Mouse (Mus musculus): Measurements from ENCODE around the gene Rasgrp4. TPM values are rescaled to one million over a fixed set of nuclear protein-coding genes. Genes with fewer than 3 reads are reported as not detected.

Rasgrp4 gene
- polyA plus RNA-seq, 1 experiment from 2014 or later = 0.79 TPM

- no peak for ATAC-seq (ENCODE audit: low FRiP score)
- 69% methylated on average over 10 of the region's 10 CpGs for WGBS
- no peaks in the 10 kb centered on the region for H3K9me3 ChIP-seq (replicated peaks)
Measured at GRCm38 (mm10) chr7:29151486-29151885, 16.8 kb downstream of the Rasgrp4 start.

GRCm38 (mm10) chr7:29154018-29154720 lies 19.5 kb downstream of the Rasgrp4 start:
- Histone ChIP-seq H3K4me2 (no peak overlapping the region), H3K27ac (replicated peaks) (no peak overlapping the region), H3K9ac (replicated peaks) (no peak overlapping the region), H3K36me3 (0 out of 2 replicates have a peak, but pooled peaks cover 5% of the 10 kb centered on the region), H3K27me3 (replicated peaks) (peaks cover under 1% of the 10 kb centered on the region; the same call in 1 of the 2 replicates), H3K4me3 (replicated peaks) (no peak overlapping the region), H3K9me3 (replicated peaks) (no peaks in the 10 kb centered on the region), H3K4me1 (peaks cover 15% of the 10 kb centered on the region)
- ATAC-seq (ENCODE audit: low FRiP score) = no peak
- 98% methylated on average over 14 of the region's 14 CpGs for WGBS

More at GRCm38 (mm10) chr7:29151486-29151885, 16.8 kb downstream of the Rasgrp4 start:
- Histone ChIP-seq H3K9ac (replicated peaks) (no peak overlapping the region), H3K27ac (replicated peaks) (no peak overlapping the region), H3K4me2 (no peak overlapping the region), H3K4me3 (replicated peaks) (no peak overlapping the region), H3K36me3 (0 out of 2 replicates have a peak, but pooled peaks cover 5% of the 10 kb centered on the region), H3K4me1 (peaks cover 13% of the 10 kb centered on the region), H3K27me3 (replicated peaks) (no peaks in the 10 kb centered on the region)

- H3K27me3 ChIP-seq (replicated peaks) = peaks cover 8% of the 10 kb centered on the region; the same call in 1 of the 2 replicates
- H3K4me3 ChIP-seq (replicated peaks) = peak overlapping the region; percentile 94
- ATAC-seq (ENCODE audit: low FRiP score) = peak; percentile 94
- peak overlapping the region; percentile 86 for H3K27ac ChIP-seq (replicated peaks)
- peak overlapping the region; percentile 74 for H3K9ac ChIP-seq (replicated peaks)
- WGBS = 7% methylated on average over 33 of the region's 37 CpGs
- no peaks in the 10 kb centered on the region for H3K9me3 ChIP-seq (replicated peaks)
- peak overlapping the region; percentile 78 for H3K4me2 ChIP-seq
- 0 out of 2 replicates have a peak, but pooled peaks cover 5% of the 10 kb centered on the region for H3K36me3 ChIP-seq
- peaks cover 15% of the 10 kb centered on the region for H3K4me1 ChIP-seq
Measured at GRCm38 (mm10) chr7:29155196-29155837, 20.7 kb downstream of the Rasgrp4 start.

DNA sequence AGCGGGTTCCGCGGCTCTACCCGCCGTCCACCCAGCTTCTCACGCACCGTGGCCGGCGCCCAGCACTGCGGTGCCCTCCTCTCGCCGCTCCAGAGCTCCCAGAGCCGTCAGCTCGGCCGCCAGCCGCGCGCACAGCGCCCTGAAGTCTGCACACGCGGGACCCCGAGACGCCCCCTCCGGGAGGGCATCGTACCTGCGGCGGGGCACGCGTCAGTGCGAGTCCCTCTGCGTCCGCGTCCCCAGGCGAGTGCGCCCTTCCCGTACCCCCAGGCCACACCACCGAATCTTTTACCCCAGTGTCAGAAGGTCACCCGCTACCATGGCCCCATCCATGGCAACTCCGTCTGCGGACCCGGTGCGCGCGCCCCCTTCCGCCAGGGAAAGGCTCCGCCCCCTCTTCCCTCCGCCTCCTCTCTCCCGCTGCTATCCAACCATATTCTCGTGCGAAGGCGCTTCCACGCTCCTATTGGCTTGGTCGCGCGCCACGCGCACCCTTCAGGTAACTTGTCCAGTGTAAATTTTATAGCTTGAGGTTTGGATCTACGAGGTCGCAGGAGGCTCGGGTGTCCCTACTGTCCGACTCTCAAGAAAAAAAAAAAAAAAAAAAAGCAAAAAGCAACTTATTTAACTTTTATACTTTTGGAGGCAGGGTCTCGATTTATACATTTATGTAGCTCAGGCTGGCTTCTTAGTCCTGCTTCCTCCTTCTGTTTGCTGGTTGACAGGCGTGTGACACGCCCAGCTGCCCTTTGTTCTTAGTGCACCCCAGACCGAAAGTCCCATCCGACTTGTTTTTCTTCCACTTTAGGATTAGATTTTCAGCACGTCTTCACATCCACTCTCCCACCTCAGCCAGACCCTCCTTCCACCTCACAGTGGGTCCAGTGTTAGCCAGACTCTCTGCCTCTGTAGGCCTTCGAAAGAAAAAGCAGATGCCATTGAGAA lies 21.5 kb downstream of the Rasgrp4 start, which contains the start of gene Fam98c:
Gene Fam98c, minus strand, starts transcription at position 397 of the 945 bp plus-strand sequence.
- 3% methylated on average over 68 of the region's 68 CpGs for WGBS
- peak within 1 kb of the TSS; percentile 86 for H3K27ac ChIP-seq (replicated peaks)

DNA sequence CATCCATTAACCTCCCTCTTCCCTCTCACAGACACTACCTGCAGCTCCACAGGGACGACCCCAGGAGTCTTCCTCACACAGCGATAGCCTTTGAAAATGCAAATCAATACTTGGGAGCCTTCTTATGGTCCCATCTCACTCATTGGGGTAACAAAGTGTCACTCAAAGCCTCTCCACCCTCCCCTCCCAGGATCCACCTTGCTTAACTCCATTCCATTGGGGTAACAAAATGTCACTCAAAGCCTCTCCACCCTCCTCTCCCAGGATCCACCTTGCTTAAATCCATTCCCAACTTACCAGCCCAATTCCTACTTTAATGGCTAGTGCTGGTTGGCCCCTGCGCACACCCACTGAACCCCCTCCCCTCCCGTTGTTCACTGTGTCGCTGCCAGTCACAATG lies 23.6 kb downstream of the Rasgrp4 start:
- 5% methylated on average over 5 of the region's 5 CpGs for WGBS
- no peak for ATAC-seq (ENCODE audit: low FRiP score)
- Histone ChIP-seq H3K27ac (replicated peaks) (no peak overlapping the region), H3K36me3 (peaks cover 25% of the 10 kb centered on the region), H3K27me3 (replicated peaks) (peaks cover 8% of the 10 kb centered on the region; the same call in 1 of the 2 replicates), H3K9me3 (replicated peaks) (no peaks in the 10 kb centered on the region), H3K9ac (replicated peaks) (no peak overlapping the region), H3K4me1 (peaks cover 17% of the 10 kb centered on the region), H3K4me3 (replicated peaks) (no peak overlapping the region), H3K4me2 (no peak overlapping the region)

More for the DNA sequence above, 21.5 kb downstream of the Rasgrp4 start, which contains the start of gene Fam98c:
- H3K9ac ChIP-seq (replicated peaks) = peak within 1 kb of the TSS; percentile 74
- peak within 1 kb of the TSS; percentile 94 for H3K4me3 ChIP-seq (replicated peaks)
- H3K4me1 ChIP-seq = peaks cover 15% of the 10 kb centered on the region
- peaks cover 8% of the 10 kb centered on the region; the same call in 1 of the 2 replicates for H3K27me3 ChIP-seq (replicated peaks)
- no peaks in the 10 kb centered on the region for H3K9me3 ChIP-seq (replicated peaks)
- peaks cover 9% of the 10 kb centered on the region for H3K36me3 ChIP-seq
- H3K4me2 ChIP-seq = peak within 1 kb of the TSS; percentile 78
- ATAC-seq (ENCODE audit: low FRiP score) = peak; percentile 90

- H3K27me3 ChIP-seq (replicated peaks) = peaks cover 8% of the 10 kb centered on the region; the same call in 1 of the 2 replicates
- 84% methylated on average over 5 of the region's 5 CpGs for WGBS
Measured at GRCm38 (mm10) chr7:29162294-29162693, 27.6 kb downstream of the Rasgrp4 start.

GRCm38 (mm10) chr7:29162750-29163525 lies 28.3 kb downstream of the Rasgrp4 start:
- Histone ChIP-seq H3K4me2 (no peak overlapping the region), H3K27me3 (replicated peaks) (peaks cover 8% of the 10 kb centered on the region; the same call in 1 of the 2 replicates), H3K36me3 (peaks cover 29% of the 10 kb centered on the region), H3K4me1 (peaks cover 11% of the 10 kb centered on the region), H3K9ac (replicated peaks) (no peak overlapping the region), H3K4me3 (replicated peaks) (no peak overlapping the region), H3K27ac (replicated peaks) (no peak overlapping the region), H3K9me3 (replicated peaks) (no peaks in the 10 kb centered on the region)
- no peak for ATAC-seq (ENCODE audit: low FRiP score)
- 26% methylated on average over 9 of the region's 9 CpGs for WGBS

More at GRCm38 (mm10) chr7:29162294-29162693, 27.6 kb downstream of the Rasgrp4 start:
- Histone ChIP-seq H3K9me3 (replicated peaks) (no peaks in the 10 kb centered on the region), H3K36me3 (peaks cover 29% of the 10 kb centered on the region), H3K4me2 (no peak overlapping the region), H3K4me3 (replicated peaks) (no peak overlapping the region), H3K4me1 (peaks cover 4% of the 10 kb centered on the region; the same call in 1 of the 2 replicates), H3K9ac (replicated peaks) (no peak overlapping the region), H3K27ac (replicated peaks) (no peak overlapping the region)
- ATAC-seq (ENCODE audit: low FRiP score) = no peak

DNA sequence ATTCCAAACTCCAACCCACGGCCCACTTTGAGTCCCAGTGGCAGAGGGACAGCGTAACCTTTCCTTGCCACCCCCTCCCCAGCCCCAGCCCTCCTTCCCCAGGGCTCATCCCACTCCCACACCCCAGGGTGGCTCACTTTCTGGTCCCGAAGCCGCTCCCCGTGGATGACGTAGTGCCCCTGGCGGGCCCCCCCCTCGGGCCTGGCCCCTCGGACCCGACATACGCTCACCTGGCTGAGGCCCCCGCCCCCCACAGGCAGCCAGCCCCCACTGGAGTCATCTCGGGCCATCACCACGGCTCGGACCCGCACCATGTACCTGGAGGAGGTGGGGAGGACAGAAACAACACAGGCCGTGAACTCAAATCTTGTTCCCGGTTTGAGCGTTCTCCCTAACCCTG lies 33.0 kb downstream of the Rasgrp4 start:
- Histone ChIP-seq H3K27ac (replicated peaks) (0 out of 2 replicates have a peak overlapping the region, but pooled peaks have one; percentile 18), H3K4me3 (replicated peaks) (peak overlapping the region; percentile 78), H3K36me3 (peaks cover 11% of the 10 kb centered on the region), H3K4me2 (peak overlapping the region; percentile 78), H3K9ac (replicated peaks) (peak overlapping the region; percentile 72), H3K4me1 (peaks cover 45% of the 10 kb centered on the region), H3K27me3 (replicated peaks) (peaks cover 17% of the 10 kb centered on the region), H3K9me3 (replicated peaks) (no peaks in the 10 kb centered on the region)
- ATAC-seq (ENCODE audit: low FRiP score) = no peak
- WGBS = 15% methylated on average over 17 of the region's 19 CpGs

DNA sequence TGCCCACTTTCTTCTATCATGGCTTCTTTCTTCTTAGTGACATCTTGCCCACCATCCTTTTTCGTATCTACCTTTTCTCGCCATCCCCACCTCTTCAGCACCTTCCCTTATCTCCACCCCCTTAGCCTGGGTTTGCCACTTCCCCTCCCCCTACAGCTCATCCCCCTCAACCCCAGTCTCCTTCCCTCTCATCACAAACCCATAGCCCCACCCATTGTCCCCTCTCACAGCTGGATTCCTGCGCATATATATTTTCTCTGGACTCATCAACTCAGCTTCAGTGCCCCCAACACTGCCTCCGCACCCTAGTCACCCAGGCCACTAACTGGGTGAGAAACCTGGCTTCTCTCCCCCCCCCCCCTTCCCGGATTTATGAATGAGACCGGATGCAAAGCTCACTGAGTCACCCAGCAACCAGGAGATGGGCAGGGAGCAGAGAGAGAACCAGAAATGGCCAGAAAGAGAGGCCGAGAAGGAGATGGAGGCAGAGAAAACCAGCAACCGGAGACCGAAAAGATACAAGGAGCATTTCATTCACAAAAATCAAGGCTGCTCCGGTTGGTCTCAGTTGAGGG lies 33.6 kb downstream of the Rasgrp4 start:
- Histone ChIP-seq H3K9ac (replicated peaks) (peak overlapping the region; percentile 72), H3K4me1 (peaks cover 44% of the 10 kb centered on the region), H3K4me2 (peak overlapping the region; percentile 78), H3K9me3 (replicated peaks) (no peaks in the 10 kb centered on the region), H3K4me3 (replicated peaks) (peak overlapping the region; percentile 78), H3K27ac (replicated peaks) (peak overlapping the region; percentile 92), H3K27me3 (replicated peaks) (peaks cover 23% of the 10 kb centered on the region), H3K36me3 (peaks cover 15% of the 10 kb centered on the region)
- 1% methylated on average over 10 of the region's 10 CpGs for WGBS
- no peak for ATAC-seq (ENCODE audit: low FRiP score)

- WGBS = 1% methylated on average over 13 of the region's 14 CpGs
- Histone ChIP-seq H3K9ac (replicated peaks) (peak overlapping the region; percentile 72), H3K36me3 (peaks cover 21% of the 10 kb centered on the region), H3K27me3 (replicated peaks) (peaks cover 29% of the 10 kb centered on the region), H3K9me3 (replicated peaks) (no peaks in the 10 kb centered on the region), H3K4me2 (peak overlapping the region; percentile 78), H3K4me3 (replicated peaks) (peak overlapping the region; percentile 78), H3K4me1 (peaks cover 44% of the 10 kb centered on the region), H3K27ac (replicated peaks) (peak overlapping the region; percentile 92)
- ATAC-seq (ENCODE audit: low FRiP score) = peak; percentile 23
Measured at GRCm38 (mm10) chr7:29168791-29169230, 34.2 kb downstream of the Rasgrp4 start.

All from neural tube, embryonic 15.5 days (tissue).